Mouse (Mus musculus): Measurements from ENCODE around the gene Lsm11.

- TF ChIP-seq CTCF (conservative IDR thresholded peaks at IDR 0.05; ENCODE audit: insufficient read depth, insufficient read length, low read depth, low read length) (no peak), POLR2A (IDR thresholded peaks at IDR 0.05; ENCODE audit: low read depth, low read length) (no peak)
Measured at GRCm38 (mm10) chr11:45976061-45976460, 31.3 kb upstream of the Lsm11 start.

Data from kidney, adult 2 months (tissue).